Mouse (Mus musculus) adrenal gland, postnatal 14 days (tissue): ENCODE measurements around the gene Pon1. TPM values are rescaled to one million over a fixed set of nuclear protein-coding genes. Genes with fewer than 3 reads are reported as not detected.

Source experiments
- DNase-seq: peaks from one replicate; pipeline ENCODE4 v3.0.0; 2021; ENCODE audit warnings: mixed read lengths
- total RNA-seq: library from RNA; stranded (reverse); gene quantifications from 2 replicates; pipeline ENCODE4 v1.2.3, GENCODE M21; 2021

Pon1 gene
- total RNA-seq, 1 experiment from 2014 or later = 95.2 TPM

DNA sequence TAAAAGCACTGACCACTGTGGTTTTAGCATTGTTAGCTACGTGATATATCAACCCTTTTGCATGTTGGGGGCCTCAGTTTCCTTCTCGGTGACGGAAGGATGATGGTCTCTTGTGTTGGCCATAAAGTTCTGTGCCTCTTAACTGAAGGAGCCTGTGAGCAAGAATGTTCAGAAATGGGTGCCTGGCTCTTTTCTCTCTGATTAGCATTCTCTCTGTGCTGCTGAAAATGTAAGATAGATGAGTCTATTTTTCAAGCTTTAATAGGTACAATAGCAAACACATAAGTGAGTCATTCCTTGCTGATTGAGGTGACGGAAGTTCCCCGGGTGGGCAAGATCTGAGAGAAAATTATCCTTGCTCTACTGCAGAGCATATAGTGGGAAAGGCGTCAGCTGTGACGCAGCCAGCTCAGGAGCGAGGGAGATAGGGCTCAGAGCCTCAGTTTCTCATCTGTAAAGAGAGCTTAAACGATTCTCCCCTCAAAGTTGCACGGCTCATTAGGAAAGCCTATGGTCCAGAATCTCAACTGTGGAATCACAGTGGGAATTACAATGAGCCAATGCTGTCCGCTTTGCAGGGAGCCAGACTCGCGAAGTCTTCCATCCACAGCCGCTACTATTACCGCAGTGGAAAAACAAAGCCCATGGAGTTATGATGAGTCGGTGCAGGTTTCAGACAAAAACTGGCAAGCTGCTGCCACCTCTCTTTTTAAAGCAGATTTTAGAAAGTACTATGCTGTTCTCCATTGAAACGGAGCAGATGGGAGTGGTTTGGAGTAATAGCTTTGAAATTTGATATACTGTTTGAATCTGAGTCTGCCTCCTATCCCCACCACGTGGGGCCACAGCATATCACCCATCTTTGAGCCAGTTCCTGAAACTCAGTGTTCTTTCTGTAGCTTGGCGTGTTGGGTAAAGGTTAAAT, 15.5 kb downstream of the Pon1 start:
- DNase-seq = peak; percentile 19

DNA sequence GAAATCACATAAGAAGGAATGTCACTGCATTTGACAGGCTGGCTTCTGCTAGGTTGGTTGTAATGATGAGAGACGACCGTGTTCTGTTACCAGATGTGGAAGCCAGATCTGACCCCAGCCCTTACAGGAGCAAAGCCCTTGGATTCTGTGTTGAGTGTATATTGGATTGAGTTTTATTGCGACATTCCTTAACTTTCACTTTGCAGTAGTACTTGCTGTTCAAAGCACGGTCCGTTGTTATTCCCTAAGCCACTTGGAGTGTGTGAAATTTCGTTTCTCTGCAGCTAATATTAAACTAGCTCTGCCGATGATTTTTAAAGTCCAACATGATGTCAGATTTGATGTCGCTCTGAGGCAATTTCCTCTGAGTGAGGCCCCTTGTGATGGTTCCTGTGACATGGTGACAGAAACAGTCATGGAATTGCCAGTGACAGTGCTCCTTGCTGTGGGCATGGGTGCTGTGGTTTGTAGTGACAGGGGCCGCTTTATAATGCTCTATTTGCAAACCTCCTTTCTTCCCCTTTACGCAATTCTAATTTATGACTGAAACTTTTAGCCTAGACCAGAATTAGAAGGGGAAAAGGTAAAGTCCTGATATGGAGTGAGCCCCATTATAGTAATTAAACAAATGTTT, 19.4 kb downstream of the Pon1 start:
- DNase-seq = no peak

DNA sequence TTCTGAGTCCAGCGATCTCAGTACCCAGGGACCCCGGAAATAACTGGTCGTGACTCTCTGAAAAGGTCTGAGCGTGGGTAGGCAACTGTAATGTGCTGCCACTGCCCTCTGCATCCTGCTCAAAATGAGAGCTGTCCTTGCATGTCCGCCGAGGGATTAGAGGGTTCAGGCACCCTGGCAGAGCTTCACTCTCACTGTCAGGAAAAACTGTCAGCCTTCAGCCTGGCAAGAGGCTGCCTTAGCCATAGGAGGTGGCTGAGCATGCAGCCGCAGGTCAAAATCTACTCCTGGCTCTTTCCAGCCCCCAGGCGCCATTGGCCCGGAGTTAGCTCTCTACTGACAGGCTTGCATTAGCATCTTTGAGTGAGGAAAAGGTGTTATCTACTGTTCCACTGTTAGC, 21.2 kb downstream of the Pon1 start:
- no peak for DNase-seq

DNA sequence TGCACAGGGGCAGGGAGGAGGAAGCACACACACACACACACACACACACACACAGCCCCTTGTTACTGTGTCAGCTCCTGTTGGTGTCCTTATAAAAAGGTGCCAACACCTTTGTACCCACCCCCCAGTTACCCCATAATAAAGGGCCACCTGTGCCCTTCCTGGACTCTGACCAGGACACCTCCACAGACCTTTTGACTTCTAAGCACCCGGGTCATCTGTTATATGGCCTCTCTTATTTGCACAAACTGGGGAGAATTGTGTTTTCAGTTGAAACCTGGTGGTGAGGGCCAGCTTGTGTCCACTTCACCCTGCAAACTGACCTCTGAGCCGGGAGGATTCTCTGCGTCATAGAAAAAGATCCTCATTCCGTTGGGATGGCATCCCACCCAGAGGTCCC, 22.3 kb downstream of the Pon1 start:
- DNase-seq = no peak

DNA sequence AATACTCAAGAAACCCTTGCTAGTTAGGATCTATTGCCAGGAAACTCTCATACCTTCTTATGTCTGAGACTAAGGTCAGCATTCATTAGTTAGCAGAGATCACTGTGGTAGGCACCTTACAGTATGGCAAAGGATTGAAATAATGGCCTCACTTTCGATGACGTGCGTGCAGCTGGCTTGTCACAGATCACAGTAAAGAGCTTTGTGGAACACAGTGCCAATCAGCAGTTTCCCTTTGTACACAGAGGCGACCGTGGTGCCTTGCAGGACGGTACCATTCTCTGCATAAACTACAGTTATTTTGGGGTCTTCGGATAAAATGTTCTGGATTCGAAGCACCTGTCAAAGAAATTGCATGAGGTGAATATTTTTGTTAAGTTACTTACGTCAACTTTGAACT, 25.6 kb downstream of the Pon1 start:
- DNase-seq = no peak

DNA sequence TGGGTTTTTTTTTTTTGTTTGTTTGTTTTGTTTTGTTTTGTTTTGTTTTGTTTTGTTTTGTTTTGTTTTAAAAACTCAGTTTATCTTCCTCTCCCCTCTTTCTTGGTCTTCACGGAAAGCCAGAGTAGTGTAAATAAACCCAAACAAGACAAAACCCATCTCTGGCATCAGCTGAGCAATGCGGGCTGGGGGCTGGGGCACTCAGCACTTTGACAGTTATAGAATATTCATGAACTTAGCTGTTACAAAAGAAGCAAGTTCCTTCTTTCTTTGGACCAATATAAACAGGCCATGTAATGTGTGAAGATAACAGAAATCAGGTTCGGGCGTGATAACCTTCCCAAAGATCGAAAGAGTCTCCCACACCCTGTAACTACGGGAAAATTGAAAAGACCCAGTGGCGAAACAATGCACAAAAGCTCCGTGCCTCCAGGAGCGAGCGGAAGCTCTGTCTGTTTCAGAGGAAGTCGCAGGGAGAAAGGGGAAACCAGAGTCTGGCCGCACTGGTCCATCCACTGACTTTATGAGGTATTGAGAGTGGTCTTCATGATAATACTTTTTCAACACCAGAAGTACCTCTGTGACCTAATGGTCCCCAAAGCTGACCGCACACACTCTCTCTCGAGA, 26.6 kb downstream of the Pon1 start:
- peak; percentile 16 for DNase-seq

DNA sequence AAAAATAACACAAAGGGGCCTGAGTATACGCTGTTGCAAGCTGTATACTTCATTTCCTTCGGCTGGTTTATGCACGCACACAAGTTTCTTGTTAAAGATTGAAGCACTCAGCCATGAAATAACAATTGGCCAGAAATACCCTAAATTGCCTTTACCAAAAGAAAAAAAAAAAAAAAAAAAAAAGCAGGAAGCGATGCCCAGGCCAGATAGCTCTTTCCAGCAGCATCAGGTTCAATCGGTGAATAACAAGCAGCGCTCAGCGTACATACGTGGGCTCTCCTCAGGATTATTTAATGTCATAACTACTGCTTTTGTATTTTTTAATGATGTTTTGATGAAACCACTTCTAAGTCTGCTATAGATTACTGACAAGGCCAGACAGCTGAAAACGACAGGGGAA, 28.9 kb downstream of the Pon1 start:
- DNase-seq = no peak

DNA sequence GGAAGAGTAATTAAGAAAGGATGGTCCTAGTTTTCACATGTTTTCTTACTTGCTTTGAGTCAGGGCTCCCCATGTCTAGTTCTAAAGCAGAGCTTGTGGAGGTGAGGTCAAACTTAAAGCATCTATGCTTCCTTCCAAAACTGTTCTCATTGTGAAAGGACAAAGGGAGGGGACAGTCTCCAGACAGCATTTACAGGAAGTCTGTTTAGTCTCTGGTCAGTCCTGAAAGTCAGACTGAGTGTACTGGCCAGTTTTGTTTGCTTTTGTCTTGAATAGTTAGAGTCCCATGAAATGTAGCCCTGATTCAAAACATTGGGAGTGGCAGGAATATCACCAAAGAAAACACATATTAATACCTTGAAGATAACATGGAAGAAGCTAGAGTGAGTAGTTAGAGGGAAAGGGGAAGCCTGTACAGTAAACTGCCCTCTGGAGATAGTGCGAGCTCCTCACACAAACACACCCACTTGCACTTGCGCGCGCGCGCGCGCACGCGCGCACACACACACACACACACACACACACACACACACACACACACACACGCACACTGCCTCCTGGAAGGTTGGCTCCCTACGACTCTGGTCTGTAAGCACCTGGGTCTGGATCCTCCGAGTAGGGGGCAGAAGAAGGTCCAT, 30.1 kb downstream of the Pon1 start:
- no peak for DNase-seq

DNA sequence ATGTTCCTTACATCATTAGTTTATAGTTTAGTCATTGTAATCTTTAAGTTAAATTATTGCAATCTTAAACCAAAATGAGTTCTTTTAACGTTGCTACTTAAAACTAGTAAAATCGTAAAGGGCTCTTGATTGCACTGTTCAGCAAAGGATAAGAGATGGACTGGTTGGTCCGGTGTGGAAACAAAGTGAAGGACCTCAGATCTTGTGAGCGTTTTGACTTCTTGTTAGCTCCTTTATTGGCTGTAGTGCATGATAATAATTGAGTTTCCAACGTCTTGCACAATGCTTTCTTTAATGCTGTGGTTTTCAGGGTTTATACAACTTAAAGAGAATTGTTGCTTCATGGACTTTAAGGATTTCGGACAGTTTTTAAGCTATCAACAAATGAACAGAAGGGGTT, 31.7 kb downstream of the Pon1 start:
- DNase-seq = no peak

DNA sequence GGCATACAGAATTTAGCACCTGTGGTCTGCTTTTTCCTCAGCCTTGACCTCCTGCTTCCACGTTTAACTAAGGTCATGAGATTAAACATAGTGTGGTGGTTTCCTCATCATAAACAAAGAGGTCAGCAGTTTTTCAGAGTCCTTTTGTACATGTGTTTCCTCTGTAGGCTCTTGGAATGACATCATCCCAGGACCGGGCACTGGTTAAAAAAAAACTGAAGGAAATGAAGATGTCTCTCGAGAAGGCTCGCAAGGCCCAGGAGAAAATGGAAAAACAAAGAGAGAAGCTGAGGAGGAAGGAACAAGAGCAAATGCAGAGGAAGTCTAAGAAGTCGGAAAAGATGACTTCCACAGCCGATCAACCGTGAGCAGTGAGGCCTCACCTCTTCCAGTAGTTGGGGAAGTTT, 34.4 kb downstream of the Pon1 start:
- no peak for DNase-seq

DNA sequence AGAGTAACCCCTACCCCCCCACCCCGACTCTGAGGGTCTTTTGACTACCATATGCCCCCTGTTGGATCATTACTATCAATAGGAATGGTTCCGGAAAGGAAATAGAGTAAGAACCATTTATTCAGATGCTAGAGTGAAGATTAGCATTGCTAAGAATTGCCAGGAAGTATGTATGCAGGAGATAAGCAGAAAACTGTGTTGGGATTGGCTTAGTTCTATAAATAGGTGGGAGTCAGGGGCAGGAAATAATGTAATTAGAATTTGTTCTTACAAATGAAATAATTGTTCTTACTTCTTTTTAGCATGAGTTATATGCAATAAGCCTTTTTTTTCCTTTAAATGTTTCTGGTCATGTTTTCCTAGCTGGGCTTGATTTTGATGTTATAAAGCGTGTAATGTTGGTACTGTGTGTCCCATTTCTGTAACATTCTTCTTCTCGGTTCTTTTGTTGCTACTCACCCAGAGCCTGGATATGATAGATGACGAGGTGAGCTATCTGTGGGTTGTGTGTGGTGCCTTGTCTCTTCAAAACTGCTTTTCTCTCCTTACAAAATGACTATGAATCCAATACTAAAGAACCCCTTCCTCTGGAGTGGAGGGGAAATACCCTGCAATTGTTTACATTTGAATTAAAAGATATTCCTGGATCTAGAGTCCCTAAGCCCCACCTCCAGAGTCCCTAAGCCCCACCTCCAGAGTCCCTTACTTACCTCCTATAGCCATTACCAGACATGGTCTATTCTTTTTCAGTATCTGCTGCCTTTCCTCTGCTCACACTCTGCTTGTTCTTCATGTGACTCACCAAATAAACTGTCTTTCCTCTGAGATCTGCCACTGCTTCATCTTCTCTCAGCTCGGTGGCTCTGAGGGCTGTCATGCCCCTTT, 37.0 kb downstream of the Pon1 start:
- no peak for DNase-seq

DNA sequence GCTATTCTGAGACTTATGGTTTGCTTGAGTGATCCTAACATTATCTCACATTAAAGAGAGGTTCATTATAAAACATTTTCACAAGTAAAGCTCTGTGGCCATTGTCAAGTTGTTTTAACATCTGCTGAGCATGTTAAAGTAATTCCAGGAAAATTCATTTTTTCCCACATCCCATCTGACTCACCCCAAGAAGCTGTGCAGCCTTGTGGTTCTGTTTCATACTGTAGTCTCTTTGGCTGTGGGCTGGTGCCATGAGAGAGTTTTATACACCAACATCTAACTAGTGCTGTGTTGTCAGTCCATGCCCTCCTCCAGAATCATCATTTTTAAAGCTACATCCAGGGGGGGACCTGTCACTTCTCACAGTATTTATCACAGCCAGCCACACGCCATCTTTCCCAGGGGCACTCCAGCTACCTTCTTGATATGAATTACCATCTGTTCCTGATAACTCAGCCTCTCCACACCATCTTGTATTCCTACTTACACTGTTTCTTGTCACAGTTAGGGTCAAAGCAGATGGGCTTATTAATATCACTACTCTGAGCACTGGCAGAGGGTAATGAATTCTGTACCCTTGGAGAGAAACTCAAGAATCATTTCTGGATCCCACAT, 38.3 kb downstream of the Pon1 start:
- no peak for DNase-seq

DNA sequence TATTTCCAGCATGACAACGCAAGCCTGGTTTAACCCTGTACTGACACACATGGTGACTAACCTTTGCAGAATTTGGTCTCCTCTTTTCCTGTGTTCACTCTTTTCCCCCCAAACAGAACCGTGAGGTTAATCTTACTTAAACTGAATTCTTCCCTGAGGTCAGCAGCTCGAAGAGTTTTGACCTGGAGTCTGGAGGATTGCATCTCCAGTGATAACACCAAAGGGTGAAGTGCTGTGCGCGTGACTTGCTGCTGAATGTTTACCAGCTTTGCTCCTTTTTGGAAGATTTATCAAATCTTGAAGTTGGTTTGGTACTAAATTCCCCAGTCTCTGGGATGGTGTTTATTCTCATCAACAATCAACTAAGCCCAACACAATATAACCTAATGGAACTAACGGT, 39.0 kb downstream of the Pon1 start:
- DNase-seq = no peak

DNA sequence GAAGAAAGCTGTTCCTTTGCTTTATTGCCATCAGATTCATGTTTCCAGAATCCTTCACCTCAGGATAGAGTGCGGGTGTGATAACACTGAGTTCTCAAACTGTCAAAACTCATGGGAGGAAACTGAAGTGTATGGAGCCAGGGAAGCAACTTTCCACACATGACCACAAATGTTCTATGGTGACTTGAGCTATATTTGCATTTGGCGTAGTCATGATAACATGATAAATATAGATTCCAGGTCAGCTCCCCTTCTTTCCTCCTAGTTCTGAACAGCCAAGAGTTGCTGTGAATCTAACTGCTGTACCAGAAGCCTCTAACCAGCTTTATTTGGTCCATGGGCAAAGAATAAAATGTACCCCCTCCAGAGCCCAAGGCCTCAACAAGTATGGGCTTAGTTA, 41.6 kb downstream of the Pon1 start:
- DNase-seq = no peak

DNA sequence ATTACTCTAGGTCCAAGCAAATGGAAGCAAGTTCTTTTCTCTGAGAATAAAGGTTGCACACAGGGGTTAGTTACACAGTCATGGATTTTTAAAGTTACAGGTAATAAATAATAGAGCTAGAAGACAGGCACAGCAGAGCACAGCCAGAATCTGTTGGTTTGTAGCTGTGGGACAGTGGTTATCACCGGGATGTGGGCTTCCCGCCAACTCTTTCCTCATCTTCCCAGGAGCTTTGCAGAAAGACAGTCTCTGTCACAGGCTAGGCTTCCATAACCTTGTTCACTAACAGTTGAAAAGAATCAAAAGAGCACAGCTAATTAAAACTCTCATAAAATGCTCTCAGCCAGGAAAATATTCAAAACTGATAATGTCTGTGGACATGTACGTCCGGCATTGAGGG, 42.6 kb downstream of the Pon1 start:
- peak; percentile 72 for DNase-seq

DNA sequence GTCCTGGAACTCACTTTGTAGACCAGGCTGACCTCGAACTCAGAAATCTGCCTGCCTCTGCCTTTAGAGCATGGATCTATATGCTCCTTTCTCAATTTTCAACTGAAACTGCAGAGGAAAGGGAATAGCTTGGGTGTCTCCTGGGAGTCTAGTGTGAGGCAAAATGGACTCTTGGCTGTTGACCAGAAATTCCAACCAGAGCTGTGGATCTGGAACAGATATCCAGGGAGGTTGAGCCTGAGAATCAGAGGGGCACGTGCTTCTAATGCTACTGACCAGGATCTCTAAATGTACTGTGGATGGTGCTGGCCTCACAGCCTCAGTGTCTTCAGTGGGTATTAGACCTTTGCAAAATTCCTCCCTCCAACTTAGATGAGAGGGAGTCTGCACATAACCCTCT, 43.8 kb downstream of the Pon1 start:
- DNase-seq = no peak

DNA sequence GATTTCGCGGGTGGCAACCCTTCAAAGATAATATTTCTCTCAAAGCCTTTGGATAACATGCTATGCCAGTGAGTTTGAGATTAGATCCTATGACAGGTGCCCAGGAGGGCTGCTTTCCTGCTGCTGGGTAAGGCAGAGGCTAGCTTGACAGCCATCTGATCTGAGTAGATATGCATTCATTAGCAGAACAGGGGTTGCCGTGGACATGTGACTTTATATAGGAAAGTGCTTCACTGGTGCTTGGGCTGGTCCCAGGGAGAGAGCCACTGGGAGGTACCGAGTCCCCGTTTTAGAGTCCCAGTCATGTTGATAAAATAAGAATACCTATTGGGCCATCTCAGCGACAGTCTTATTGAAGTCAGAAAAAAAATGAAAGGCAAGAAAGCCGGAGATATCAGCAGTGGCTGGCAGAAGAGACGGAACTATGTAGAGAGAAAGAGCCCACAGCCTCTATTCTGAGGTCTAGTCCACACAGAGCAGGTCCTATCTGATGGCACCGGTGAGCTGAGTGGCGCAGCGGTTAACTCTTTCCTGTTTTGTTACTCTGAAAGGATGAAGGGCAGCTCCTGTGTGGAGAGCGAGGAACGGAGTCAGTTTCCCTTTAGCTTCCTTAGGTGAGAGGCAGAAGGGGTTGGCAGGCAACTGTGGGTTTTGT, 46.1 kb downstream of the Pon1 start:
- no peak for DNase-seq

DNA sequence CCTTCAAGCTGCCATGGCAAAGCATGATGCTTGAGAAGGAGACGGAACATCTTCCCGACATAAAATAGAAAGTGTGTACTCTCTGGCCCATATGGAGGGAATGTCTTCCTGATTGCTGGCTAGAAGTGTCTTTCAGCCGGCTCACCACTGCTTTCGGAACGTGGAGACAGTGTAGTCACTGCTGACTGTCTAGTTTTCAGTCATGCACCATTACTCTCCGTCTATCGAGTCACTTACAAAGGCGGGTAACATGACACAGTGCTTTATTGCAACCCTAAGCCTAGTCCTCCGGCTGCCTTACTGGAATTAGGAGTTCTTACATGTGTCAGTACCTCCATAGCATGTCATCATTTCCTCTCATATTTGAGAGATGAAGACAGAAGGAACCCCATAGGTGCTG, 54.1 kb downstream of the Pon1 start:
- no peak for DNase-seq

DNA sequence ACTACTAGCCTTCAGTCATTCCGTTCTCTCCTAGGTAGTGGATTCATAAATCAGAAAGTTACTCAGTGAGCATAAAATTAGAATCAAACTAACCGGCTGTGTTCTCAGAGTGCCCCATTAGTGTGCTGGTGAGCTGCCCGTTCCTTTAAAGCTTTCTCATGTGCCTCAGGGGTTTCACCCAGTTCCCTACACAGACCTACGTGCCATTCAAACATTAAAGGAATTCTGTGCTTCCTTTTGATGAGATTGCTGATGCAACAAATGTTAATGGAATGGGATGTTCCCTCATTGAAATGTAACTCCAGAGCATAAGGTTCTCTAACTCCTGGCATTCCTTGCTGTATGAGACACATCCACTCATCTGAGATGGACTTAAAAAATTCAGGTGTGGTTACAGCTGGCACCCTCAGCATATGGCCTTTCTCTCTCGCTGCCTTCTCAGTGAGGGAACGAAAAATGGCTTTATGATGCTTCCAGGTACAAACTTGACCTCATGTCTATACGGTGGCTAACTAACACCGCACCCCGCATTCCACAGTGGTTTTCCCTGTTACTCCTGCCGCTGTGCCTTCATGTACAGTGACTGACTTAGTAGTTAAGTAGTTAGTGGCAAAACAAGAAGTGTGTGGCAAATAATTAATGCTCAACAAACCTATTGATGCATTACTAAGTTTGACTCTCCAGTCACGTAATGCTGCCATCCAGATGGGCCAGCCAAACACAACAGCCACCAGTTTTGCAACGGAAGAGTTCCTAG, 54.7 kb downstream of the Pon1 start:
- no peak for DNase-seq

DNA sequence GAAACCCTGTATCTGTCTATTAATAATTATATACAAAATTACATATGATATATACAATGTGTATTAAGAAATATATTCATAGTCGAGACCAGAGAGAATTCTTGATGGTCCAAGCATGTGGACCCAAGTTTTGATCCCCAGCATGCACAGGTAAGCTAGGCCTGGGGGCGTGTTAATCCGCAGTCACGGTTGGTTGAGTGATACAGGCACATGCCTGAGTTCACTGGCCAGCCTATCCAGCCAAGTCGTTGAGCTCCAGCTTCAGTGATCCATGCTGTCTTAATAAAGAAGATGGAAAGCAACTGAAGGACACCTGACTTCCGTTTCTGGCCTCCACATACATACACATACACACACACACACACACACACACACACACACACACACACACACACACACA, 57.7 kb downstream of the Pon1 start:
- no peak for DNase-seq
